Mouse (Mus musculus) heart, postnatal 0 days (tissue): Measurements from ENCODE around the gene Cabin1.

ENCODE experiments used
- CTCF ChIP-seq: IDR thresholded peaks from 2 replicates; pipeline ENCODE4 v1.5.1; 2016; ENCODE audit warnings: antibody characterized with exemption, control low read depth, low read depth
- EP300 ChIP-seq: IDR thresholded peaks from 2 replicates; pipeline ENCODE4 v1.6.1; 2016; ENCODE audit warnings: antibody characterized with exemption, low read depth

DNA sequence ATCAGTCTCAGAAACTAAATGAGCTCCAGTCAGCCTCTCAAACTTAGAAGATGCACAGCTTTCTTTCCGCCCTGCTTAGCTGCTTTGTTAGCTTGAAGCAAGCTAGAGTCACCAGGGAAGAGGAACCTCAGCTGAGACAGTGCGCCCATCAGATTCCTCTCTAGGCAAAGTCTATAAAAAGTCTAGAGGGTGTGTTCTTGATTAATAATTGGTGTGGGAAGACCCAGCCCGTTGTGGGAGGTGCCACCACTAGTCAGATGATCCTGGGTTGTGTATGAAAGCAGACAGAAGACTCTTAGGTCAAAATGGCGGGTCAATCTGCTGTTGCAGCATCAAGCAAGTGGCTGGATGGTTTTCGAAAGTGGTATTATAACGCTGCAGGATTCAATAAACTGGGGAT is 2.7 kb upstream of the Cabin1 start:
- TF ChIP-seq CTCF (no peak), EP300 (no peak)
